Mouse (Mus musculus): ENCODE measurements around the gene Lmtk2.

DNA sequence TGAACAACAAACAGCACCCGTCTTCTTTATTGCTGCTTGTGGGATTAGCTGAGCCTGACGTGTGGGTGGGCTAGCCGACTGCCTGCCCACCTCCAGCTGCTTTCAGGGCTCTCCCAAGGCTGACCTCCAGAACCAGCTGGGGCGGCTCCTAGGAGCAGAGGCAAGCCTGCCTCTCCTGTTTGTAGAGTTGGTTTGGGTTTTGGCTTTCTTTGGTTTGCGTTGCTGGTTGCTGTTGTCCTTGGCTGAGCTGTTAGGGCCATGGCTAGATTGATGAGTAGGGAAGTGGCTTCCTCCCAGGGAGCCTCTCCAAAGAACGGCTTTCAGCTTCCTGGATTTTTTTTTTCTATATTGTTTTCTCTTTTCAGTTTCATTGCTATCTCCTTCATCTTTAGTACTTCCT is 78.0 kb downstream of the Lmtk2 start:
- TF ChIP-seq MAZ (IDR thresholded peaks at IDR 0.05; ENCODE audit: low read depth, low read length) (no peak), ZNF384 (IDR thresholded peaks at IDR 0.05; ENCODE audit: low read depth, low read length) (peak; percentile 59), MAX (IDR thresholded peaks at IDR 0.05; ENCODE audit: low read length) (no peak), BHLHE40 (IDR thresholded peaks at IDR 0.05; ENCODE audit: borderline replicate concordance, low read depth, low read length) (no peak), ZC3H11A (IDR thresholded peaks at IDR 0.05; ENCODE audit: low read depth, low read length) (no peak), CTCF (IDR thresholded peaks at IDR 0.05 in 2 of 3, conservative IDR thresholded peaks at IDR 0.05 in 1 of 3; ENCODE audit: control insufficient read depth in 1 of 3, insufficient read depth in 1 of 3, low read depth in 2 of 3, low read length in 3 of 3, poor library complexity in 1 of 3, severe bottlenecking in 1 of 3) (no peak), SMC3 (IDR thresholded peaks at IDR 0.05; ENCODE audit: low read depth, low read length) (no peak), MYC (IDR thresholded peaks at IDR 0.05; ENCODE audit: low read depth, low read length) (no peak), UBTF (IDR thresholded peaks at IDR 0.05; ENCODE audit: borderline replicate concordance, insufficient read depth, low read depth, low read length) (no peak), EP300 (IDR thresholded peaks at IDR 0.05; ENCODE audit: low read depth in 1 of 2, low read length in 2 of 2) (no peak), ELF1 (IDR thresholded peaks at IDR 0.05; ENCODE audit: low read depth, low read length) (no peak), CHD2 (IDR thresholded peaks at IDR 0.05; ENCODE audit: low read length) (no peak), POLR2AphosphoS2 (IDR thresholded peaks at IDR 0.05; ENCODE audit: low read length) (no peak), RCOR1 (IDR thresholded peaks at IDR 0.05; ENCODE audit: low read depth, low read length) (no peak)
